Mouse (Mus musculus) gastrocnemius, postnatal 4 days (tissue): ENCODE data around the gene Ccdc83. TPM values are rescaled to one million over a fixed set of nuclear protein-coding genes. Genes with fewer than 3 reads are reported as not detected.

ENCODE experiments used
- total RNA-seq, 2 experiments: library from RNA; stranded (reverse); gene quantifications; 2 replicates each; pipeline ENCODE4 v1.2.3; 2021

Gene Ccdc83
- total RNA-seq, 2 experiments from 2014 or later, result 0.98 to 1.0 TPM

Other genes with a start within 250 kb of the Ccdc83 start
- 100 to 1,000 TPM; 168 to 206 TPM for gene Picalm, start 135.6 kb downstream of the Ccdc83 start, total RNA-seq
- gene Sytl2, start 36.5 kb upstream of the Ccdc83 start, total RNA-seq, result 100 to 1,000 TPM in 1 of 2 experiments, 10 to 100 TPM in 1; 91.1 to 101 TPM
- under 1 TPM; 0.21 to 0.34 TPM for gene Ccdc89, start 160.8 kb upstream of the Ccdc83 start, total RNA-seq
- gene Crebzf, start 177.0 kb upstream of the Ccdc83 start, total RNA-seq, result 10 to 100 TPM; 37.6 to 44.0 TPM
- 10 to 100 TPM; 53.9 TPM for gene Tmem126a, start 191.5 kb upstream of the Ccdc83 start, total RNA-seq
- 10 to 100 TPM; 15.9 to 16.1 TPM for gene Tmem126b, start 210.2 kb upstream of the Ccdc83 start, total RNA-seq
- 1 to 10 TPM; 4.1 to 4.5 TPM for gene Dlg2, start 210.9 kb upstream of the Ccdc83 start, total RNA-seq